Mouse (Mus musculus) erythroblast, embryonic 14.5 days (primary cell): ENCODE data around the gene Rtp3.

Source experiments
- GATA1 ChIP-seq: IDR thresholded peaks from 2 replicates; pipeline ENCODE4 v1.6.1; 2012; ENCODE audit warnings: low read length, inconsistent platforms, mixed read lengths
- TAL1 ChIP-seq: IDR thresholded peaks from 3 replicates; pipeline ENCODE4 v1.6.1; 2012; ENCODE audit warnings: low read length, inconsistent platforms, mixed read lengths

GRCm38 (mm10) chr9:110985951-110986350, 4.4 kb downstream of the Rtp3 start:
- TF ChIP-seq TAL1 (no peak), GATA1 (no peak)
